Mouse (Mus musculus): ENCODE measurements around the gene 4933415A04Rik. TPM values are rescaled to one million over a fixed set of nuclear protein-coding genes. Genes with fewer than 3 reads are reported as not detected.

The 4933415A04Rik gene
- polyA plus RNA-seq, 1 experiment from 2014 or later: 3.8 TPM

DNA sequence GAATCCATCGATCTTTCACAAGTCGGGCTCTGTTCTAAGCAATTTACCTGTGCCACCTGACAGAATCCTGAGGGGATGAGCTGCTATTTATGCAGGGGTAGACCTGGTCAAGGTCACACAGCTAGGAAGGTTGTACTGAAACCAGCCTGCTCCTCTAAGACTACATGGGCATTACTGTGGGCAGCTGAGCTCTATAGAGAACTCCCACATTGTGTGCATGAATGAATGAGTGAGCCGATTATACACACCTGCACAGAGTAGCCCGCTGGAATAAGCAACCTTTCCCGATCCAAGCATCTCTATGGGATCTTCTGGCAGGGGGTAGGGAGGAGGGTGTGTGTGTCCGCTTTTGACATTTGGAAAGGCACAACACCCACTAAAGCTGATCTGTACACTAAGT lies 46.3 kb downstream of the 4933415A04Rik start:
- Histone ChIP-seq H3K36me3 (ENCODE audit: insufficient read depth, low read length) (no peaks in the 10 kb centered on the region), H3K27ac (peak overlapping the region; percentile 64; the same call in 1 of the 2 replicates), H3K27me3 (ENCODE audit: insufficient read depth, low read length) (no peaks in the 10 kb centered on the region), H3K9ac (ENCODE audit: low read depth, low read length) (no peak overlapping the region), H3K4me3 (replicated peaks; ENCODE audit: low read depth, low read length) (no peak overlapping the region), H3K4me1 (replicated peaks; ENCODE audit: insufficient read depth, low read length) (0 out of 2 replicates have a peak, but pooled peaks cover 8% of the 10 kb centered on the region), H3K9me3 (replicated peaks; ENCODE audit: low read length) (no peaks in the 10 kb centered on the region), H3K4me2 (ENCODE audit: low read length) (no peak overlapping the region)
- no peak for DNase-seq (ENCODE audit: low spot score)
- 72% methylated on average over 6 of the region's 6 CpGs for WGBS
- TF ChIP-seq CTCF (IDR thresholded peaks at IDR 0.05; ENCODE audit: low read depth): no peak
- ATAC-seq (replicated peaks; ENCODE audit: low FRiP score, low read depth): no peak

DNA sequence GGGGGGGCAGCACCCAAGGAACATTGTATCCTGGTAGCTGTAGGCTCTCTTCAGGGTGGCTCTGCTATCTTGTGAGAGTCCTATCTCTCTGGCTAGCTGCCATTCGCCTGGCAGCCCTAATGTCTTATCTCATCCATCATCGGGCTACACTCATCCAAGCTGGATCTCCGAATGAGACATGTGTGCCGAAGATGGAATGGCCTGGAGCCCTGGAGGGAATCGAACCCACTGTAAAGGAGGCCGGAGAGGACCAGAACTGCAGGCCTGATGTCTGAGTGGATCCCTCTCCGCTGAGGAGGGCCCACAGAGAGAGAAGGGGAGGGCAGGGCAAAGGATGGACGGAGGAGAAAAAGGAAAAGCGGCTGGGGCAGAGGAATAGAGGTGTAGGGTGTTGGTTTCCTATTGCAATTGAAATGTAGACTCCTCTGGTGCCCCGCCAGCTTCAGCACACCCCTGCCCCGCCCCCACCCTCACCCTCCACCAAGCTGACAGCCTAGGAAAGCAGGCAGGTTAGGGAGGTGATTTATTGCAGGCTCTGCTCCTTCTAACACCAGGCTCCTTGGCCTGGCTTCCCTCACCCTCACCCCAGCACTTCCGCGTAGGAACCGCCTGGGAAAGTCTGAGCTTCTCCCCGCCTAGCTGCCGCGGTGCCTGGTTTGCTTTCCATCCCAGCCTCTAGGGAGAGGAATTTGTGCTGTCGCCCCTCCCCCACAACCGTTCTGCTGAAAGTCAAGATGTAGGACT lies 47.0 kb downstream of the 4933415A04Rik start:
- DNase-seq (ENCODE audit: low spot score) (peak; percentile 94), ATAC-seq (replicated peaks; ENCODE audit: low FRiP score, low read depth) (peak; percentile 89)
- TF ChIP-seq CTCF (IDR thresholded peaks at IDR 0.05; ENCODE audit: low read depth): peak; percentile 44; the same call in 1 of the 2 replicates
- Histone ChIP-seq H3K36me3 (ENCODE audit: insufficient read depth, low read length) (no peaks in the 10 kb centered on the region), H3K9me3 (replicated peaks; ENCODE audit: low read length) (no peaks in the 10 kb centered on the region), H3K9ac (ENCODE audit: low read depth, low read length) (no peak overlapping the region), H3K4me3 (replicated peaks; ENCODE audit: low read depth, low read length) (no peak overlapping the region), H3K27ac (peak overlapping the region; percentile 64), H3K4me2 (ENCODE audit: low read length) (peak overlapping the region; percentile 40), H3K4me1 (replicated peaks; ENCODE audit: insufficient read depth, low read length) (0 out of 2 replicates have a peak, but pooled peaks cover 8% of the 10 kb centered on the region), H3K27me3 (ENCODE audit: insufficient read depth, low read length) (no peaks in the 10 kb centered on the region)
- 12% methylated on average over 19 of the region's 19 CpGs for WGBS

DNA sequence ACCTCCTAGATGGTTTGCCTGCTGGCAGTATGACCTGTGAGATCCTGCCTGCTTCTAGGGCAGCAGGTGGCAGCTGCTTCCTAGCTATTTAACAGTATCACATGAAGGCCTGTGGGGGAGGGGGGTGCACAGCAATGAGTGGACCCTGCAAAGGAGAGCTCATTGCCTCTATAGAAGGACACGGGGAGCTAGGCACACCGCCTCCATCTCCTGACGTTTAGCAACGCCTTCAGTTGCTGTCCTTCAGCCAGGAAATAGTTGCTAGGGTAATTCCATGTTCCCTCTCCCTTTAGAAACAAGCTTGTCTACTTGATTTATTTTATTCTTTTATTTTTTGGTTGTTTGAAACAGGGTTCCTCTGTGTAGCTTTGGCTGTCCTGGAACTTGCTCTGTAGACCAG lies 49.9 kb downstream of the 4933415A04Rik start:
- Histone ChIP-seq H3K27me3 (ENCODE audit: insufficient read depth, low read length) (no peaks in the 10 kb centered on the region), H3K4me3 (replicated peaks; ENCODE audit: low read depth, low read length) (no peak overlapping the region), H3K9ac (ENCODE audit: low read depth, low read length) (no peak overlapping the region), H3K4me1 (replicated peaks; ENCODE audit: insufficient read depth, low read length) (0 out of 2 replicates have a peak, but pooled peaks cover 8% of the 10 kb centered on the region), H3K4me2 (ENCODE audit: low read length) (no peak overlapping the region), H3K27ac (no peak overlapping the region), H3K36me3 (ENCODE audit: insufficient read depth, low read length) (no peaks in the 10 kb centered on the region), H3K9me3 (replicated peaks; ENCODE audit: low read length) (no peaks in the 10 kb centered on the region)
- ATAC-seq (replicated peaks; ENCODE audit: low FRiP score, low read depth): no peak
- 47% methylated on average over 4 of the region's 4 CpGs for WGBS
- peak; percentile 19; the same call in 1 of the 2 replicates for TF ChIP-seq CTCF (IDR thresholded peaks at IDR 0.05; ENCODE audit: low read depth)
- DNase-seq (ENCODE audit: low spot score): no peak

DNA sequence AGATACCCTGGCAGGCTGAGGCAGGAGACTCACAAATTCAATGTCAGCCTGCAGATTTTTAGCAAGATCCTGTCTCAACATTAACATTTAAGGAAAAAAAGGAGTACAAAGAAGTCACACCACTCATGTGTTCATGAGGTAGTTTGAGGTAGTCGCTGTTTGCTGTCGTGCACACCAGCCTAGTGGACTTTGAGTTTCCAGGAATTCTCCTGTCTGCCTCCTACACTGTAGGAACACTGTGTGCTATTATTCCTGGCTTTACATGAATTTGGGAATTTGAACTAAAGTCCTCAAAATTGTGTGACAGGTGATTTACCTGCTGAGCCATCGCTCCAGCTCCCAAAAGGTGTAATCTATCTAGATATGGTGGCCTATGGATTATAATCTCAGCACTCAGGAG lies 51.6 kb downstream of the 4933415A04Rik start:
- H3K4me1 ChIP-seq (replicated peaks; ENCODE audit: insufficient read depth, low read length): 0 out of 2 replicates have a peak, but pooled peaks cover 5% of the 10 kb centered on the region
- H3K27me3 ChIP-seq (ENCODE audit: insufficient read depth, low read length): no peaks in the 10 kb centered on the region
- no peak overlapping the region for H3K9ac ChIP-seq (ENCODE audit: low read depth, low read length)
- ATAC-seq (replicated peaks; ENCODE audit: low FRiP score, low read depth): no peak
- TF ChIP-seq CTCF (IDR thresholded peaks at IDR 0.05; ENCODE audit: low read depth): no peak
- no peaks in the 10 kb centered on the region for H3K9me3 ChIP-seq (replicated peaks; ENCODE audit: low read length)
- no peaks in the 10 kb centered on the region for H3K36me3 ChIP-seq (ENCODE audit: insufficient read depth, low read length)
- H3K4me2 ChIP-seq (ENCODE audit: low read length): no peak overlapping the region
- WGBS: 95% methylated on average over 3 of the region's 3 CpGs
- no peak overlapping the region for H3K27ac ChIP-seq
- no peak for DNase-seq (ENCODE audit: low spot score)
- no peak overlapping the region for H3K4me3 ChIP-seq (replicated peaks; ENCODE audit: low read depth, low read length)

Other genes starting within 250 kb of the 4933415A04Rik start
- gene Pttg1, start 160.8 kb upstream of the 4933415A04Rik start, polyA plus RNA-seq (2015; fragmentation: Nextera tagmentation; extraction: Ambion mirVana): 170 and 180 TPM in 2 replicates
- 62.6 and 64.0 TPM in 2 replicates for gene Slu7, start 153.3 kb upstream of the 4933415A04Rik start, polyA plus RNA-seq (2015; fragmentation: Nextera tagmentation; extraction: Ambion mirVana)
- gene C1qtnf2, start 112.8 kb upstream of the 4933415A04Rik start, polyA plus RNA-seq (2015; fragmentation: Nextera tagmentation; extraction: Ambion mirVana): 27.2 and 28.0 TPM in 2 replicates
- 14.1 and 14.2 TPM in 2 replicates for gene Ccnjl, start 58.3 kb upstream of the 4933415A04Rik start, polyA plus RNA-seq (2015; fragmentation: Nextera tagmentation; extraction: Ambion mirVana)
- gene Fabp6, start 14.5 kb downstream of the 4933415A04Rik start, polyA plus RNA-seq (2015; fragmentation: Nextera tagmentation; extraction: Ambion mirVana): 0.36 TPM in 1 of 2 replicates, not detected in the other
- gene Pwwp2a, start 95.0 kb downstream of the 4933415A04Rik start, polyA plus RNA-seq (2015; fragmentation: Nextera tagmentation; extraction: Ambion mirVana): 23.0 and 23.2 TPM in 2 replicates
- 77.6 and 77.8 TPM in 2 replicates for gene Ttc1, start 161.0 kb downstream of the 4933415A04Rik start, polyA plus RNA-seq (2015; fragmentation: Nextera tagmentation; extraction: Ambion mirVana)

All from kidney, postnatal 0 days (tissue).